Mouse (Mus musculus): ENCODE results near the gene Ikbke.

- TF ChIP-seq GATA1 (IDR thresholded peaks at IDR 0.05; ENCODE audit: borderline replicate concordance, low read length) = no peak
- TF ChIP-seq CTCF (IDR thresholded peaks at IDR 0.05; ENCODE audit: low read depth, low read length) = no peak; the same call in 1 of the 2 replicates
These were observed 32.7 kb downstream of the Ikbke start for GRCm38 (mm10) chr1:131246433-131247395.
